Mouse (Mus musculus) urinary bladder, postnatal 4 days (tissue): ENCODE measurements around the gene Uvrag.
"Not testable (repeated sequence)": the region's sequence is repeated elsewhere in the genome, so short reads cannot be mapped to it uniquely, and the experiment has no call there.

Experiments used
- DNase-seq, 2 experiments: peaks; one replicate each; pipeline ENCODE4 v3.0.0; 2021 to 2022; ENCODE audit warnings: low spot score in 2 of 2

The Uvrag gene

GRCm38 (mm10) chr7:99097781-99098180 lies 43.2 kb downstream of the Uvrag start:
- DNase-seq, result no peak

GRCm38 (mm10) chr7:99097128-99097527 lies 43.8 kb downstream of the Uvrag start:
- no peak for DNase-seq

- no peak for DNase-seq
These were observed 45.8 kb downstream of the Uvrag start for GRCm38 (mm10) chr7:99095191-99095590.

- no peak for DNase-seq
These were observed 46.6 kb downstream of the Uvrag start for GRCm38 (mm10) chr7:99094336-99094735.

GRCm38 (mm10) chr7:99091915-99092645 lies 48.9 kb downstream of the Uvrag start:
- DNase-seq, result no peak

GRCm38 (mm10) chr7:99089716-99090115 lies 51.2 kb downstream of the Uvrag start:
- DNase-seq, result no peak

- DNase-seq, result no peak
These were observed 52.2 kb downstream of the Uvrag start for GRCm38 (mm10) chr7:99088576-99089346.

GRCm38 (mm10) chr7:99087581-99087980 lies 53.4 kb downstream of the Uvrag start:
- no peak for DNase-seq

GRCm38 (mm10) chr7:99086646-99087443 lies 54.1 kb downstream of the Uvrag start:
- no peak for DNase-seq

GRCm38 (mm10) chr7:99085249-99085648 lies 55.7 kb downstream of the Uvrag start:
- no peak for DNase-seq

GRCm38 (mm10) chr7:99079522-99079921 lies 61.4 kb downstream of the Uvrag start:
- DNase-seq, result peak in 1 of 2 experiments; percentile 74

GRCm38 (mm10) chr7:99078805-99079204 lies 62.1 kb downstream of the Uvrag start:
- no peak for DNase-seq

- DNase-seq, result peak in 1 of 2 experiments; percentile 67
These were observed 63.7 kb downstream of the Uvrag start for GRCm38 (mm10) chr7:99077234-99077633.

- no peak for DNase-seq
These were observed 65.8 kb downstream of the Uvrag start for GRCm38 (mm10) chr7:99075101-99075500.

GRCm38 (mm10) chr7:99073734-99074372 lies 67.1 kb downstream of the Uvrag start:
- DNase-seq, result no peak

GRCm38 (mm10) chr7:99067710-99068109 lies 73.2 kb downstream of the Uvrag start:
- DNase-seq, result no peak

GRCm38 (mm10) chr7:99065920-99066319 lies 75.0 kb downstream of the Uvrag start:
- DNase-seq, result no peak

- no peak for DNase-seq
These were observed 75.5 kb downstream of the Uvrag start for GRCm38 (mm10) chr7:99065391-99065831.

GRCm38 (mm10) chr7:99064795-99065194 lies 76.1 kb downstream of the Uvrag start:
- DNase-seq, result no peak

- not testable (repeated sequence) for DNase-seq
These were observed 78.7 kb downstream of the Uvrag start for GRCm38 (mm10) chr7:99062263-99062662.

GRCm38 (mm10) chr7:99061056-99061680 lies 79.8 kb downstream of the Uvrag start:
- no peak for DNase-seq
